Mouse (Mus musculus): ENCODE results near the gene Rad52. TPM values are rescaled to one million over a fixed set of nuclear protein-coding genes. Genes with fewer than 3 reads are reported as not detected.
A peak's percentile ranks its signal among the peaks of the same experiment; 100 is the strongest.

Rad52 gene
- total RNA-seq (2021) (10 to 100 TPM; 14.0 to 15.1 TPM), polyA plus RNA-seq (2012; rRNA removed) (16.5 and 25.9 TPM in 2 replicates)
- long read RNA-seq, partial matches to known transcripts: 0 of 5 reads
- long read RNA-seq, other reads (novel, unspliced or antisense): 2 of 5 reads

- peak; percentile 91 for DNase-seq
Observed at GRCm38 (mm10) chr6:119902204-119903080, at the start of gene Rad52. Rad52 (plus strand) TSS chr6:119902698.

- no peak for DNase-seq
Observed at GRCm38 (mm10) chr6:119854156-119854555, 48.3 kb upstream of the Rad52 start.

DNA sequence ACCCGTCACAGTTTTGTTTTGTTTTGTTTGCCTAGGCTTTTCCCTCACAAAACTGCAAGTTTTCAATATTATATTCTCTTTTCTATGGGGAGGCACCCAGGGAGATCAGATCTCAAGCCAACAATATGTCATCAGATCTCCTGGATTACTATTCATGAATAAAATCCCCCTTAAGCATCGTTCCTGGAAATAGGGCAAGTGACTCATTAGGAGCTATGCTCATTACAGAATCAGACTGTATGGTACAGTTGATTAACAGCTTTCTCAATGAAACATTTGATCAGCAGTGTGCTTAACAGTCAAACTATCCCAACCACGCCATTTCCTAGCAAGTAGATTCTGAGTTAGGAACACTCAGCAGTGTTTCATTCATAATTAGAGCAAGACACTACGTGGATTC lies 47.0 kb upstream of the Rad52 start:
- no peak for DNase-seq

- DNase-seq: no peak
Observed at GRCm38 (mm10) chr6:119860236-119860635, 42.3 kb upstream of the Rad52 start.

- no peak for DNase-seq
Observed at GRCm38 (mm10) chr6:119861519-119861918, 41.0 kb upstream of the Rad52 start.

DNA sequence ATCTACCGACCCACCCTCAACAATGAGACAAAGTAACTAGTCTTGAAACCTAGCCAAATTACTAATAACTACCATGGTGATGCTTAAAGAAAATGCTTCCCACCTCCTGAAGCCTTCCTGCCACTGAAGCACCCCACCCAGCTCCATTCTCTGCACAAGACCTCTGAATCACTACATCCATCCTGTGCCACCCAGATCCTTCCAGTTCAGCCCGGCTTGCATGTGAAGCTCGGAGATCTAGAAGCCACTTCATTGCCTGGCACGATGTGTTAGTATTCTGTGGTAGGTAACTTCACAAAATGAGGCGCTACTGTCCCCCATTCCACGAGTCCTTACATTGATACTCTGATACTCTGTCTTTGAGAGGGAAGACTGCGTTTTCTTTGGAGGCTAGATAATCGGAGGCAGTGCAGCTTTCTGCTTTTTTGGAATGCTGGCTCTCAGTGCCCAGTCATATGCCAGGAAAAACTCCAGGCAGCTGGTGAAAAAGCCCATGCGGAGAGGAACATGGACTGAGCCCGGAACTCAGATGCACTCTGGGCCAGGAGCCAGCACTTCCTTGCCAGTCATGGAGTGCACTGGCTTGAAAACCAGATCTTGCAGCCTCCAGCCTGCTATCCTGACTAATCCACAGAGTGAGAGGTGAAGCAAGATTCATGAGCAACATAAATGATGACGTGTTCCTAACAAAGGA lies 38.0 kb upstream of the Rad52 start:
- DNase-seq: peak; percentile 50

DNA sequence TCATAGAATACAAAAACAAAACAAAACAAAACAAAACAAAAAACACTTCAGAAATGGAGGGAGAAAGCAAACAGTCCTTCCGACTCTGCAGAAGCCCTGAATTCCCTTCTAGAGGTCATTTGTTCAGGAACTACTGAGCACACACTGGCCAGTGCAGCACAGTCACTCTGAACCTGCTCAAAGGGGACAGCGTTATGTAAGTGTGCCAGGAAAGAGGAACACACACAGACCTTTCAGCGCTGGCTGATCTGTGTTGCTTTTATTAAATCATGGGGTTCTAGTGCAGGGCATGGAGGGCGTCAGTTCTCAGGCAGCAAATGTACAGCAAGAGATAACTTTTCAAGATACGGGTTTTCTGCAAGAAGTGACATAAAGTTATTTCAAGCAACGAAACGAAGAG lies 19.3 kb upstream of the Rad52 start:
- no peak for DNase-seq

DNA sequence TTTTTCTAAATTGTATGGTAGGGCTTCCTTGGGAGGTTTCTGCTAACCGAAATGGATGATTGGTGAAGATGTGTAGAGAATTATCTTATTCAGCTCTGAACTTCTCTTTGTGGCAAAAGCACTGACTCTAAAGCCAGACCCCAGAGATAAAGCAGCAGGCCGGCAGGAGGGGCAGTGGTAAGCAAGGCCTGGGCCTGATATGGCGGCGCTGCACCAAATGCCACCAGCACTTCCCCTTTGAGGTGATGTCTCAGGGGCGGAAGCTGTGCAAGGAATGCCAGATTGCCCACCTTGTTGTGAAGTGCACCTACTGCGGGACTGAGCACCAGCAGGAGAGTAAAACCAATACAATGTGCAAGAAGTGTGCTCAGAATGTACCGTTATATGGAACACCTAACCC lies 9.8 kb upstream of the Rad52 start:
- DNase-seq: no peak

DNA sequence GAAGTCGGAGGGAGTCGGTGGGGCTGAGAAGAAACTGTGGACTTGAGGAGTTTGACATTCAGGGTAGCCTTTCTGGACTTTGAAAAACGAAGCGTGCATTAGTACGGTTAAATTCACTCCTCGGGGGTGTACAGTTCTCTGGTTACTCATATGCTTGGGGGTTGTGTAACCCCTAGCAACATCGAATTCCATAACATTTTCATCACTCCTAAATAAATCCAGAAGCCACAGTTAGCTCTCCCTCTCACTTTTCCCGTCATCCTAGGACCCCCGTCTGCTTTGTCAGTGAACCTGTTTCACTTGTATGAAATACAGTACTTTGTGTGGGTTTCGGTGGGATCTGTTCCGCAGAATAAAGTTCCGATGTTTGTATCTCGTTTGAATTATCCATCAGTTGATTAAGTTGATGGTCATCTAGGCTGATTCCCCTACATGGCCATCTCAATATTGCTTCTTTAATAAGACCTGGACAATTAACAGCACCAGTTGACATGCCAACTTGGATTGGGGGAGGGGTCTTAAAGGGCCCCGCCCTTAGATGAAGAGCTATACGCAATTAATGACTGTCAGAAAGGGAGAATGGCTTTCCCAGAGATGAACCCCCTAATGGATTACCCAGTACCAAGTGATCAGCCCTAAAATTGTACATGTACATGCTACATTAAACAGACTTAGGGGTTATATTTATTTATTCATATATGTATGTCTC lies 737 bp downstream of the Rad52 start:
- no peak for DNase-seq

- no peak for DNase-seq
Observed at GRCm38 (mm10) chr6:119905461-119905860, 3.0 kb downstream of the Rad52 start.

DNA sequence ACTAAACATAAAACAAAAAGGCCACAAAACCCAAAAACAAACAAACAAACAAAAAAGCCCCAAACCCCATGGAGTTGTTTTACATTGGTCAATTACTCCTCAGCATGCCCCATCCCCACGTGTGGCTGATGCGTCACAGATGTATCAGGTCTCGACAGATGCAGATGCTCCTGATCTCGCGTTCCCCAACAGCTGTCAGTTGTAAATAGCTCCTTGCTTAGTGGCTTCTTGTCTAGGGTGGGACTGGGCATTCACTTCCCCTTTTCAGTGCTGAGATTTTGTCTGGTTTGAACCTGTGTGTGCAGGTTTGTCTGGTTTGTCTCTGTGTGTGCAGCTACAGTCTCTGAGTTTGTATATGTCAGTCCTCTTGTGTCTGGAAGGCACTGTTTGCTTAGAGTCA lies 9.5 kb downstream of the Rad52 start:
- DNase-seq: no peak

- no peak for DNase-seq
Observed at GRCm38 (mm10) chr6:119915710-119916109, 13.2 kb downstream of the Rad52 start.

- no peak for DNase-seq
Observed at GRCm38 (mm10) chr6:119918561-119919181, 16.2 kb downstream of the Rad52 start.

DNA sequence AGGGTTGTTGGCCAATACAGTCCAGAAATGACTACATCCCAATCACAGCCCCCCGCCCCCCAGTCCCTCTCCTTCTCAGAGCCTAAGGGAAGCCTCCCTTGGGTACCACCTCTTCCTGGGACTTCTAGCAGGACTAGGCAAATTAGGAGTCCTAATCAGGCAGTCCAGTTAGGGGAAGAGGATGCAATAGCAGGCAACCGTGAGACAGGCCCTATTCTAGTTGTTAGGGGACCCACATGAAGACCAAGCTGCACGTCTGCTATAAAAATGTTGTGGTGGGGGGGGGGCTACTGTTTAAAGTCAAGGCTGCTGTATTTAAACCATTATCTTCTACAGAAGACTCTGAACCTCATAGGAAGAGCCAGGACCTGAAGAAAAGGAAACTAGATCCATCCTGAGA lies 19.6 kb downstream of the Rad52 start:
- DNase-seq: no peak

- no peak for DNase-seq
Observed at GRCm38 (mm10) chr6:119922544-119922943, 20.0 kb downstream of the Rad52 start.

GRCm38 (mm10) chr6:119924235-119925005 lies 21.9 kb downstream of the Rad52 start:
- peak; percentile 37 for DNase-seq

Other genes with a start within 250 kb of the Rad52 start
- 10 to 100 TPM; 18.0 to 20.2 TPM for gene Erc1, start 54.5 kb upstream of the Rad52 start, total RNA-seq (2021)
- 4.1 and 5.3 TPM in 2 replicates for gene Erc1, start 54.5 kb upstream of the Rad52 start, polyA plus RNA-seq (2012; rRNA removed)
- gene Wnk1, start 136.0 kb downstream of the Rad52 start, total RNA-seq (2021): 100 to 1,000 TPM; 140 to 212 TPM
- gene Wnk1, start 136.0 kb downstream of the Rad52 start, polyA plus RNA-seq (2012; rRNA removed): 77.1 and 97.5 TPM in 2 replicates
- gene Ninj2, start 190.7 kb downstream of the Rad52 start, total RNA-seq (2021): not detected
- not detected in 2 replicates for gene Ninj2, start 190.7 kb downstream of the Rad52 start, polyA plus RNA-seq (2012; rRNA removed)

Measured in adrenal gland, adult 2 months (tissue).